Mouse (Mus musculus): ENCODE results near the gene Slc7a14. TPM values are rescaled to one million over a fixed set of nuclear protein-coding genes. Genes with fewer than 3 reads are reported as not detected.

The Slc7a14 gene
- total RNA-seq (2023) = 0.18 and 0.32 TPM in 2 replicates

GRCm38 (mm10) chr3:31309934-31310787 lies at the start of gene Slc7a14:
Gene Slc7a14 (minus strand): TSS chr3:31310378.

Other genes with a start within 250 kb of the Slc7a14 start
- 79.5 and 108 TPM in 2 replicates for gene Skil, start 215.3 kb downstream of the Slc7a14 start, total RNA-seq (2023)
- gene Cldn11, start 160.5 kb downstream of the Slc7a14 start, total RNA-seq (2023) = not detected in 2 replicates